Mouse (Mus musculus) embryonic facial prominence, embryonic 11.5 days (tissue): ENCODE measurements around the gene Gm6890. TPM values are rescaled to one million over a fixed set of nuclear protein-coding genes. Genes with fewer than 3 reads are reported as not detected.
"Not testable (repeated sequence)": the region's sequence is repeated elsewhere in the genome, so short reads cannot be mapped to it uniquely, and the experiment has no call there.

Experiments used
- ATAC-seq: fragments of 200-750 bp; cut with Nextera tagmentation; replicated peaks from 2 replicates; pipeline ENCODE4 v1.8.0; 2017; ENCODE audit warnings: low read depth; ENCODE audit not compliant: insufficient number of reproducible peaks, low FRiP score, low TSS enrichment
- DNase-seq: peaks from one replicate; pipeline ENCODE4 v3.0.0-alpha.2; 2015; ENCODE audit warnings: low spot score
- H3K27ac ChIP-seq: fragments of 300-500 bp; sonication (generic); replicated peaks from 2 replicates; pipeline ENCODE4 v1.5.1; 2014; ENCODE audit warnings: mild to moderate bottlenecking, low read depth, low read length, control low read depth
- H3K27me3 ChIP-seq: fragments of 300-500 bp; sonication (generic); 2 replicates; pipeline ENCODE4 v1.6.1; 2014; ENCODE audit warnings: mild to moderate bottlenecking, low read length, moderate library complexity, mixed read lengths; ENCODE audit not compliant: control insufficient read depth, insufficient read depth
- H3K36me3 ChIP-seq: fragments of 300-500 bp; sonication (generic); replicated peaks from 2 replicates; pipeline ENCODE4 v1.6.1; 2014; ENCODE audit warnings: low read depth, mild to moderate bottlenecking, low read length, moderate library complexity, mixed read lengths; ENCODE audit not compliant: control insufficient read depth, insufficient read depth
- H3K4me1 ChIP-seq: fragments of 300-500 bp; sonication (generic); 2 replicates; pipeline ENCODE4 v1.6.1; 2014; ENCODE audit warnings: low read length, mixed read lengths; ENCODE audit not compliant: control insufficient read depth, insufficient read depth
- H3K4me2 ChIP-seq: fragments of 300-500 bp; sonication (generic); 2 replicates; pipeline ENCODE4 v1.6.1; 2014; ENCODE audit warnings: low read depth, mild to moderate bottlenecking, control low read depth, low read length, moderate library complexity
- H3K4me3 ChIP-seq: fragments of 300-500 bp; sonication (generic); 2 replicates; pipeline ENCODE4 v1.5.1; 2014; ENCODE audit warnings: low read depth, low read length, control low read depth
- H3K9ac ChIP-seq: fragments of 300-500 bp; sonication (generic); replicated peaks from 2 replicates; pipeline ENCODE4 v1.6.1; 2014; ENCODE audit warnings: mild to moderate bottlenecking, control low read depth, low read length
- H3K9me3 ChIP-seq: fragments of 300-500 bp; sonication (generic); replicated peaks from 2 replicates; pipeline ENCODE4 v1.6.1; 2016; ENCODE audit warnings: mild to moderate bottlenecking, low read length, inconsistent platforms, mixed read lengths; ENCODE audit not compliant: control insufficient read depth
- WGBS: fragments of 180-500 bp; shearing (Covaris S2); extraction: QIAGEN DNeasy Blood & Tissue Kit; methylation state at CpG from one replicate; pipeline ENCODE4 v1.1.7; 2014; 5-methylcytosine and 5-hydroxymethylcytosine counted together
- polyA plus RNA-seq: library from polyadenylated mRNA; unstranded; fragments of >200 nt; fragmentation: Nextera tagmentation; extraction: Ambion mirVana; gene quantifications from 2 replicates; pipeline ENCODE4 v1.2.1, GENCODE M21; 2014

Gm6890 gene
- polyA plus RNA-seq: not detected in 2 replicates

GRCm38 (mm10) chrX:74740627-74741026, at the start of gene Gm6890:
Gene Gm6890 (plus strand): TSS chrX:74740927.
- not testable (repeated sequence) for H3K4me2 ChIP-seq, H3K9ac ChIP-seq, H3K4me3 ChIP-seq, DNase-seq, H3K9me3 ChIP-seq, H3K27ac ChIP-seq, ATAC-seq, H3K27me3 ChIP-seq, H3K36me3 ChIP-seq, H3K4me1 ChIP-seq
- 93% methylated on average over 8 of the region's 9 CpGs for WGBS

GRCm38 (mm10) chrX:74726195-74726594, 14.5 kb upstream of the Gm6890 start:
- H3K4me1 ChIP-seq, ATAC-seq, H3K27ac ChIP-seq, H3K9ac ChIP-seq, H3K9me3 ChIP-seq, H3K27me3 ChIP-seq, H3K4me2 ChIP-seq, DNase-seq, H3K36me3 ChIP-seq, H3K4me3 ChIP-seq: not testable (repeated sequence)
- 84% methylated on average over 2 of the region's 10 CpGs for WGBS

- no CpG with 5 or more reads among the region's 1 CpGs for WGBS
- H3K9me3 ChIP-seq, H3K27me3 ChIP-seq, H3K27ac ChIP-seq, ATAC-seq, H3K36me3 ChIP-seq, H3K4me2 ChIP-seq, H3K4me1 ChIP-seq, H3K9ac ChIP-seq, H3K4me3 ChIP-seq: not testable (repeated sequence)
- peak; percentile 0 for DNase-seq
These were observed 30.0 kb downstream of the Gm6890 start for GRCm38 (mm10) chrX:74770715-74771114.

Other genes with a start within 250 kb of the Gm6890 start
- gene Olfr1326-ps1, start 166.0 kb upstream of the Gm6890 start, polyA plus RNA-seq: not detected in 2 replicates
- gene Olfr1325, start 148.2 kb upstream of the Gm6890 start, polyA plus RNA-seq: not detected in 2 replicates
- gene Gm5640, start 95.3 kb upstream of the Gm6890 start, polyA plus RNA-seq: not detected in 2 replicates
- not detected in 2 replicates for gene Gm5936, start 96.3 kb downstream of the Gm6890 start, polyA plus RNA-seq